Mouse (Mus musculus): Measurements from ENCODE around the gene Ctsk.

GRCm38 (mm10) chr3:95490238-95490637 lies 8.8 kb upstream of the Ctsk start:
- TF ChIP-seq TAL1 (IDR thresholded peaks at IDR 0.05; ENCODE audit: low read length) (no peak), GATA1 (IDR thresholded peaks at IDR 0.05; ENCODE audit: low read length) (no peak)
